Mouse (Mus musculus): ENCODE results near the gene Cybrd1. TPM values are rescaled to one million over a fixed set of nuclear protein-coding genes. Genes with fewer than 3 reads are reported as not detected.

Cybrd1 gene
- polyA plus RNA-seq, 1 experiment = 1.7 TPM

DNA sequence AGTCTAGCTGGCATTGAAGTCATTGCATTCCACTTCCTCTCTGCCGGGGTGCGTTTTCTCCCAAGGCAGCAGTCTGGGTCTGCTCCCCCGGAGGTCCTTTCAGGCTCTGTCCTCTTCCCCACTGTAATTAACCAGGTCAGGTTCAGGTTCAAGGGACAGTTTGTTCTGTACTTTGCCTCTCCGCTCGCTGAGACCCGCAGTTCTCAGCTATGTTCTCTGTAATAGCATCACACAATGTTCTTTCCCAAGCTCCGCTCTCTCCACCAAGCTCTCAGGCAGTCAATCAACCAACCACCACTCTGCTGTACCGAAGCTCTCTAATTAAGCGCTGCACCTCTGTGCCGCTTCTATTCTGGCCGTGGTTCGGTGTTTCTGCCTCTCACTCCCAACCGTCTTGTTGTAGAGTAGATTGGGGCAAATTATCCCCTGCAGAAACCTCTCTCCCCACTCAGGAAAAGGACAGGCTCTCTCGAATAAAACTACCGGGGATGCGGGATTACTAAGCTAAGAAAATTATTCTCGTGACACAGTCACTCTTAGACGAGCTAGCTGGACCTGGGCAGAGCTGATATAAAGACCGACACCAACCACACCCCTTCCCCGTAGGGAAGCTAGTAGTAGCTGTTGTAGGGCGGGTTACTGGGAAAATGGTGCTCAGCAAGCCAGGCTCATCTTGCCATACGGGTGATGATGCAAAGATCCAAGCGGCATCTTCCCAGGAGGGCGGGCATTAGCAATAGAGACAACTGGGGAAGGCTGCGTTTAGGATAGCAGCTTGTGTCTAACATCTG, 45.3 kb downstream of the Cybrd1 start:
- no peak for DNase-seq (ENCODE audit: low read depth, low spot score)
- WGBS = 79% methylated on average over 25 of the region's 25 CpGs

DNA sequence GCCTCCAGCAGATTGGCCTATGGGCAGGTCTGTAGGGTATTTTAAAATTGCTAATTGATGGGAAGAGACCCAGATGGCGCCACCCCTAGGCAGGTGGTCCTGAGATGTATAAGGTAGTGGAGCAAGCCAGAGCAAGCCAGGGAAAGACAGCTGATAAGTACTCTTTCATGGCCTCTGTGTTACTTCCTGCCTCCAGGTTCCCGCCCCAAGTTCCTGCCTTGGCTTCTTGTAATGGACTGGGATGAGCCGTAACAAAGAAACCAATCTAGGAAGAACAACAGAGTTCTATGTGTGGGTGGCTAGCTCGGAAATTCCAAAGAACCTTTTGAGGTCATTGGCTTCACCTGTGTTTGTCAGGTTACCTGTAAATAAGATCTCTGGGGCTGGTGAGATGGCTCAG, 49.5 kb downstream of the Cybrd1 start:
- DNase-seq (ENCODE audit: low read depth, low spot score) = no peak
- 67% methylated on average over 4 of the region's 4 CpGs for WGBS

GRCm38 (mm10) chr2:71168461-71169021, 50.8 kb downstream of the Cybrd1 start:
- DNase-seq (ENCODE audit: low read depth, low spot score) = no peak
- 56% methylated on average over 10 of the region's 10 CpGs for WGBS

- WGBS = 62% methylated on average over 3 of the region's 3 CpGs
Measured at GRCm38 (mm10) chr2:71173031-71173430, 55.3 kb downstream of the Cybrd1 start.

DNA sequence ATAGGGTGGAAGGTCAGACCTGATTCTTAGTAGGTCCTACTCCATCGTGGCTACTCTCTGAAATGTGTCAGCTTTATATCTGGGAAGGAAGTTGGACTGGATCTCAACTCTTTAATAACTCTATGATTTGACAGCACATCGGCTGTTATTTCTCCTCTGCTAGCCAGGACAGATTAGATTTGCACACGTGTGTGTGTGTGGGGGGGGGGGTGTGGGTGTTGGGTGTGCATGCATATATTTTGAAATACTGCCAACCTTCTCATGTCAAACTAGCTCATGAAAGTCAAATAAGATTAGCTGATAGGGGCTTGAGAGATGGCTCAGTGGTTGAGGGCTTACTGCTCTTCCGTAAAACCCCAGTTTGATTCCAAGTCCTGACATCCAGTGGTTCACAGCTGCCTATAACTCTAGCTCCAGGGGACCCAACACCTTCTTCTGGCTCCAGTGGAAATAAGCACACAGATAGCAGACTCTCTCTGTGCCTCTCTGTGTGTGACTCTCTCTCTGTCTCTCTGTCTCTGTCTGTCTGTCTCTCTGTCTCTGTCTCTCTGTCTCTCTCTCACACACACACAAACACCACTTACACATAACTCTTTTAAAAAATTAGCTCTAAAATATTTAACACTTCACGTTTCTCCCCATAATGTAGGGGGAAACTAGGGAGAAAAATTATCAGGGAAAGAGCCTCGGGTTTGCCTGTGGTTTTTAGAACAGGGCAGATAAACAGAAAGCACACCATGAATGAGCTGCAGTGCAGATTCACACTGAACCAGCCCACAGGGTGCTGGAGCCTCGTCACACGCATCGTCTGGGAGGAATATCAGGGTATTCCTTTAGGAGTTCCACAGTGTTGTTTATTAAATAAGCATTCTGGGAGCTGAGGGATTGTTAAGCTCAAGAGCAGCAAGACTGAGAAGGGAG, 58.9 kb downstream of the Cybrd1 start:
- DNase-seq (ENCODE audit: low read depth, low spot score) = no peak
- 48% methylated on average over 9 of the region's 9 CpGs for WGBS

More at GRCm38 (mm10) chr2:71173031-71173430, 55.3 kb downstream of the Cybrd1 start:
- no peak for DNase-seq (ENCODE audit: low read depth, low spot score)

DNA sequence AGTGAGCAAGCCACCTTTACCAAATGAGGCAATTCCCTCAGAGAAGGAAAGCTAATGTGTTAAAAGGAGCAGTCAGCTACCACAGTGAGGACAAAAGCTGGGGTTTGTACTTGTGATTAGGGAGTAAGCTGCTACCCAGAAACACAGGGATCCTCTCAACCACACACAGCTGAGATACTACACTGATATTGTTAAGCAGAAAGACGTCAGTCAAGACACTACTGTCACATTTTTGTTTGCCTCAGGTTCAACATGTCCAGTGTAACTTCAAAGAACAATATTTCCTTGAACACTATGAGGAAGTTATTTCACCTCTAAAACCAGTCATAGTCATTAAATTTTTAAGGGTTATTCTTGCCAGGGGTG, 59.5 kb downstream of the Cybrd1 start:
- no peak for DNase-seq (ENCODE audit: low read depth, low spot score)
- 38% methylated on average over 1 of the region's 1 CpGs for WGBS

DNA sequence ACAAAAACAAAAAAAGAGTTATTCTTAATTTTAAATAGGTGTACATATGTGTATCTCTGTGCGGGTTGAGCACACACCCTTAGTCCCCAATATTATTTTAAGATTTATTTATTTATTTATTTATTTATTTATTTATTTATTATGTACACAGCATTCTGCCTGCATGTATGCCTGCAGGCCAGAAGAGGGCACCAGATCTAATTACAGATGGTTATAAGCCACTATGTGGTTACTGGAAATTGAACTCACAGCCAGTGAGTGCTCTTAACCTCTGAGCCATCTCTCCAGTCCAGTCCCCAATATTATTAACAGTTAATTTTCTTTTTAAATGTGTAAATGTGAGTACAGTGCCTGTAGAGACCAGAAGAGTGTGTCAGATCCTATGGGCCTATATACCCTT, 60.0 kb downstream of the Cybrd1 start:
- WGBS = 100% methylated on average over 1 of the region's 1 CpGs
- DNase-seq (ENCODE audit: low read depth, low spot score) = no peak

DNA sequence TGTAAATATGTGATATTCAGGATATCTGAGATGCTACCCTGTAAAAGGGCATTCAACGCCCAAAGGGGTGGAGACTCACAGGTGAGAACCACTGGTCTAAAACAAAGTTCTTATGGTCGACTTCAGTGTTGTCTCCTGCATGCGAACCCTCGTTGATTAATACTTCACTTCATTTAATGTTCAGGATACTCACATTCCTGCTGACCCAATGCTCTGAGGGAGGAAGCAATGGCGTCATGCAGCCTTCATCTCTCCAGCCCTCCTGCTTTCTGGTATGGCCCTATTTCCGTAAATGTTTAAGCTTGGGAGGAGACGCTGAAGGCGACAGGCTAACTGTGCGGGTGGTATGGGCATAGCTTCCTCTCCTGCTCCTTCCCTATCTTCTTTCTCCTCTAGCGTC, 62.0 kb downstream of the Cybrd1 start:
- 78% methylated on average over 10 of the region's 10 CpGs for WGBS
- no peak for DNase-seq (ENCODE audit: low read depth, low spot score)

GRCm38 (mm10) chr2:71180566-71181217, 63.0 kb downstream of the Cybrd1 start:
- DNase-seq (ENCODE audit: low read depth, low spot score) = no peak
- WGBS = 44% methylated on average over 8 of the region's 8 CpGs

DNA sequence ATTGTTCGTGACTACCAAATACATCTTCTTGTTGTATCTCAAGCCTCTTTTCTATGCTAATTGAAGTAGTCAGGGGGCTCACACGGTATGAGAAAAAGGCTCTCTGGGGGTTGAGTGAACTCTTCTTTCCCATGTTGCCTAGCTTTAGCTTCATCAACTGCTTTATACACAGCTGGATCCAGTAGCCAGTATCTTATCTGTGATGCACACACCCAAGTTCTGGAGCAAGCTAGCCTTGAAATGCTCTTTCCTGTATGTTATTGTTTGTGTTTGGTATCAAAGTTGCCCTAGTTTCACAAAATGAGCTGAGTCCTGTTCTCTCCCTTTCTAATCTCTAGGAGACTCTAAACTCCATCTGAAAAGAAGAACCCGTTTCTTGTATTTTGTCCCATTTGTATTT, 70.2 kb downstream of the Cybrd1 start:
- 73% methylated on average over 3 of the region's 3 CpGs for WGBS
- no peak for DNase-seq (ENCODE audit: low read depth, low spot score)

- 28% methylated on average over 2 of the region's 2 CpGs for WGBS
- DNase-seq (ENCODE audit: low read depth, low spot score) = no peak
Measured at GRCm38 (mm10) chr2:71188861-71189260, 71.1 kb downstream of the Cybrd1 start.

DNA sequence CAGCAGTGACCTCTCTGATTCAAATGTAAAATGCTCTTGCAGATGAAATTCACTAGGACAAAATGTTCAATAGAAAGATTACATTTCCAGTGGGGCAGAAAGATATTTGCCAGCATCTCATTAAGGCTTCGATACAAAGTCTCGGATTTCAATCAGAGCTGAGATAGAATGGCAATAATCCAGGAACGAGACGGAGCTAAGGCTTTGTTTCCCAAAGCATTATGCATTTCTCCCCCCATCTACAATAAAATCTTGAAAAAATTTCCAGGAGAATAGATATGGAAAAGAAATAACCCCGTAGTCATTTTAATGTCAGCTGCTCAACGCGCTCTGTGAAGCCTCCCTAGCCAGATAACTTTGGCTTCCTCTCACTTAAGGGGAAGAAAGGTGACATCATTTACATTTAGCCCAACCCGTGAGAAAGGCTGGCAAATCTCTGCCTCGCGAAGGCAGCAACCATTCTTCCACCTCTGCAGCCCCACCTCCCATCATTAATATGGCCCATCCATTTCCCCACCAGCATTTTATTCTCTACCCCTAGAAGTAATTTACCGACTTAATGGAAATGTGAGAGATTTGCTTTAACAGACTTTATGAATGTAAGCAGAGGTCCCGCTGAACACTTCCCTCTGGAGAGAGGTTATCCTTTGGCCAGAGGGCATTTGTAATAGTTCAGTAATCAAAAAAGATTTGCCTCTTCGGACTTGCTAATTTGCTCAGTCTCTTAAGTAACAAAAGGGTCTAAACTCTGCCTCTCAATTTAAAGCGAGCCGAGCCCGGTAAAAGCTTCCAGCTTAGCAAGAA, 73.9 kb downstream of the Cybrd1 start:
- no peak for DNase-seq (ENCODE audit: low read depth, low spot score)
- 35% methylated on average over 16 of the region's 16 CpGs for WGBS

DNA sequence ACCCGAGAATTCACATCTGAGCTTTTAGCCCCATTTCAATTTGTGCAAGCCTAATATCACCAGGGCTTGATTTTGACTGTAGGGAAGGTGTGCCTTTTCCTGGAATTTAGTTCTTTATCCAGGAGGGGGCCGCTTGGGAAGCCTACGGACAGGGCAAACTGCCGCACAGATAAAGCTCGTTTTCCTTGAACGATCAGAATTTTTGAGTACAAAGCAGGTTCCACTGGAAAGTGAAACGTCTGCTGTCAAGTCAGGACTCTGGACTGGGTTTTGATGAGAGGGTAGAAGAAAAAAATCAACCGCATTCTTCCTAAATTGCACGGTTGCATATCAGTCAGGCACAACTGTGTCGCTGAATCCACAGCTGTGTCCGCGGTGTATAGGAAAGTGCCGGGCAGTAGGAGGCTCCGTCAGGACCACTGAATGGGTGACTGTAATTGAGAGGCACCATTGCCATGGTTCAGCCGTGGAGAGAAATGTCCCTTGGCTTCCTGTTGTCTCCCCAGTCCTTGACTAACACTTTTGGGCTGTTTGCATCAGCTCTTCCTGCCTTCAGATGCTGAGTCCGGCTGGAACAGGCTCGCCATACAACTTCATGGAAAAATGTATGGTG, 74.6 kb downstream of the Cybrd1 start:
- DNase-seq (ENCODE audit: low read depth, low spot score) = no peak
- WGBS = 62% methylated on average over 17 of the region's 17 CpGs

Other genes with a start within 250 kb of the Cybrd1 start
- 2.4 and 4.7 TPM in 2 replicates for gene Dcaf17, start 62.6 kb upstream of the Cybrd1 start, polyA plus RNA-seq (2012; rRNA removed)
- 3.3 and 4.0 TPM in 2 replicates for gene Mettl8, start 62.3 kb upstream of the Cybrd1 start, polyA plus RNA-seq (2012; rRNA removed)
- 20.7 and 21.5 TPM in 2 replicates for gene Dync1i2, start 93.8 kb downstream of the Cybrd1 start, polyA plus RNA-seq (2012; rRNA removed)
- gene Slc25a12, start 249.8 kb downstream of the Cybrd1 start, polyA plus RNA-seq (2012; rRNA removed) = 19.7 and 19.8 TPM in 2 replicates